Mouse (Mus musculus) hindbrain, embryonic 14.5 days (tissue): ENCODE measurements around the gene Serpinf1. TPM values are rescaled to one million over a fixed set of nuclear protein-coding genes. Genes with fewer than 3 reads are reported as not detected.
A peak's percentile ranks its signal among the peaks of the same experiment; 100 is the strongest.

Experiments
- ATAC-seq: fragments of 200-750 bp; cut with Nextera tagmentation; 2 replicates; pipeline ENCODE4 v1.8.0; 2017; ENCODE audit warnings: moderate number of reproducible peaks, mild to moderate bottlenecking, moderate TSS enrichment, moderate library complexity; ENCODE audit not compliant: low FRiP score
- DNase-seq: peaks from one replicate; pipeline ENCODE4 v3.0.0-alpha.2; 2015; ENCODE audit warnings: low spot score
- H3K27ac ChIP-seq: fragments of 300-500 bp; sonication (generic); 2 replicates; pipeline ENCODE4 v1.5.1; 2014; ENCODE audit warnings: mild to moderate bottlenecking, moderate library complexity
- H3K27me3 ChIP-seq: fragments of 300-500 bp; sonication (generic); 2 replicates; pipeline ENCODE4 v1.6.1; 2014; ENCODE audit warnings: mild to moderate bottlenecking, low read length, mixed read lengths; ENCODE audit not compliant: control insufficient read depth, insufficient read depth
- H3K36me3 ChIP-seq: fragments of 300-500 bp; sonication (generic); replicated peaks from 2 replicates; pipeline ENCODE4 v1.6.1; 2014; ENCODE audit not compliant: control insufficient read depth, insufficient read depth
- H3K4me1 ChIP-seq: fragments of 300-500 bp; sonication (generic); replicated peaks from 2 replicates; pipeline ENCODE4 v1.6.1; 2014; ENCODE audit warnings: antibody characterized with exemption, low read length, mixed read lengths; ENCODE audit not compliant: control insufficient read depth, insufficient read depth
- H3K4me2 ChIP-seq: fragments of 300-500 bp; sonication (generic); replicated peaks from 2 replicates; pipeline ENCODE4 v1.6.1; 2014; ENCODE audit warnings: mild to moderate bottlenecking, moderate library complexity
- H3K4me3 ChIP-seq: fragments of 300-500 bp; sonication (generic); replicated peaks from 2 replicates; pipeline ENCODE4 v1.5.1; 2014; ENCODE audit warnings: mild to moderate bottlenecking, low read length
- H3K9ac ChIP-seq: fragments of 300-500 bp; sonication (generic); 2 replicates; pipeline ENCODE4 v1.6.1; 2014
- H3K9me3 ChIP-seq: fragments of 300-500 bp; sonication (generic); 2 replicates; pipeline ENCODE4 v1.6.1; 2016; ENCODE audit warnings: low read length; ENCODE audit not compliant: control insufficient read depth
- WGBS: fragments of 180-500 bp; shearing (Covaris S2); extraction: QIAGEN DNeasy Blood & Tissue Kit; methylation state at CpG from one replicate; pipeline ENCODE4 v1.1.7; 2014; 5-methylcytosine and 5-hydroxymethylcytosine counted together
- polyA plus RNA-seq: library from polyadenylated mRNA; unstranded; fragments of >200 nt; fragmentation: Nextera tagmentation; extraction: Ambion mirVana; gene quantifications from 2 replicates; pipeline ENCODE4 v1.2.1, GENCODE M21; 2014

The Serpinf1 gene
- polyA plus RNA-seq, 1 experiment from 2014 or later: 66.1 TPM

DNA sequence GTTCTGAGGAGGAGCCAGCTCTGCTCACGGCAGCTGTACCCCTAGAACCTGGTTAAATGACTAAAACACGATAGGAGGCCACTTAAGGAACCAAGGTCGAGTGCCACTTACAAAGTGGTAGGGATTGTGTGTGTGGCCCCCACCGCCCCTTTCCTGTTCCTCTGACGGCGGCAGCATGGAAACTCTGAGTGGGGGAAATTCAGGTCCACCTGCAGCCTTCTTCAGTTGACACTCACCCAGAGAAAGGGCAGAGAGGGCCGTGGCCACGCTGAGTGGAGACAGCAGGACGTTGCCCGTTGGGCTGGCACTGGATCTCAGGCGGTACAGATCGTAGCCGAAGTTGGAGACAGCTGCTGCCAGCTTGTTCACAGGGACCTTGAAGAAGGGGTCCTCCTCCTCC lies 6.5 kb downstream of the Serpinf1 start:
- no peak overlapping the region for H3K4me3 ChIP-seq
- H3K36me3 ChIP-seq: no peaks in the 10 kb centered on the region
- no peaks in the 10 kb centered on the region for H3K4me1 ChIP-seq
- no peak overlapping the region for H3K9ac ChIP-seq
- H3K4me2 ChIP-seq: no peak overlapping the region
- no peaks in the 10 kb centered on the region for H3K27me3 ChIP-seq
- ATAC-seq (no peak), DNase-seq (no peak)
- H3K9me3 ChIP-seq: no peaks in the 10 kb centered on the region
- WGBS: 87% methylated on average over 13 of the region's 13 CpGs
- H3K27ac ChIP-seq: no peak overlapping the region

- DNase-seq (no peak), ATAC-seq (no peak)
- H3K9me3 ChIP-seq: no peaks in the 10 kb centered on the region
- H3K4me1 ChIP-seq: no peaks in the 10 kb centered on the region
- WGBS: 42% methylated on average over 7 of the region's 7 CpGs
- no peak overlapping the region for H3K4me2 ChIP-seq
- no peaks in the 10 kb centered on the region for H3K27me3 ChIP-seq
- no peak overlapping the region for H3K9ac ChIP-seq
- no peak overlapping the region for H3K4me3 ChIP-seq
- no peak overlapping the region for H3K27ac ChIP-seq
- no peaks in the 10 kb centered on the region for H3K36me3 ChIP-seq
These were observed 7.4 kb downstream of the Serpinf1 start for GRCm38 (mm10) chr11:75415096-75415495.

- WGBS: 91% methylated on average over 7 of the region's 7 CpGs
- no peak for DNase-seq
- Histone ChIP-seq H3K27ac (no peak overlapping the region), H3K9ac (no peak overlapping the region), H3K4me1 (no peaks in the 10 kb centered on the region), H3K36me3 (no peaks in the 10 kb centered on the region), H3K4me3 (no peak overlapping the region), H3K27me3 (no peaks in the 10 kb centered on the region), H3K4me2 (no peak overlapping the region), H3K9me3 (no peaks in the 10 kb centered on the region)
- no peak for ATAC-seq
These were observed 11.9 kb downstream of the Serpinf1 start for GRCm38 (mm10) chr11:75410591-75410990.

DNA sequence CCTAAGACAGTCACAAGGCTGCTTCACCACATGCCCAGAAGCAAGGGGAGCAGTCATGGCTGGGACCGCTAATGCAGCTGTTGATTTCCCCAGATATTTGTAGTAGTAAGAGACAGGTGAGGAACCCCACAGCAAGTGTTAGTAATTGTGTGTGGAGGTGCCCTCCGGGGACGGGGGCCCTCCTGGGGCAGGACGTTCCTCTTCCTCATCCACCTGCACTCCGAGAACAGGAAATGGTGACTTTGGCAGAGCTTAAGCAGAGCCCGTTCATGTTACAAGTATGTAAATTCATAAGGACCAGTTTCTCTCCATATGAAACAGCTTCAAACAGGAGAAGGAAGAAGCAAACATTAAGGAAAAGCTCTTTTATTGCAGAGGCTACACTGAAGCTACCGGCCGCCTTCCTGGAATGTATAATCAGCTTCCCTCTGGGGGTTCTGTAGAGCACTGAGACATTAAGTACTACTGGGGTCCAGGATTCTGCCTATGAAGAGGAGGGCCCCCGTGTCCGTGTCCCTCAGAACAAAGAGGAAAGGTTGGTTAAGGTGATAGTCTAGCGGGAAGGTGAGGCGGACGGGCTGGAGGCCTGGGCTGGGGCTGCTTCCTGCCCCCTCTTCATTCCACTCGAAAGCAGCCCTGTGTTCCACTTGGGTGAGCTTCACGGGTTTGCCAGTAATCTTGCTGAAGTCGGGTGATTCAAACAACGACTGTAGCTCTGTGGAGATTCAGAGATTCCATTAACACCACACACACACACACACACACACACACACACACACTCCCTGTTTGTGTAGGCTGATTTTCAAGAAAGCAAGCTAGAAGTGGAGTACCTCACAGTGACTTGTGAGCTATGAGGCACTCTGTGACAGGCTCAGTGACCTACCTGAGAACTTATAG lies 12.6 kb downstream of the Serpinf1 start:
- no peaks in the 10 kb centered on the region for H3K4me1 ChIP-seq
- H3K4me3 ChIP-seq: no peak overlapping the region
- H3K27me3 ChIP-seq: no peaks in the 10 kb centered on the region
- no peak overlapping the region for H3K27ac ChIP-seq
- no peak overlapping the region for H3K4me2 ChIP-seq
- no peak overlapping the region for H3K9ac ChIP-seq
- no peaks in the 10 kb centered on the region for H3K9me3 ChIP-seq
- 80% methylated on average over 17 of the region's 17 CpGs for WGBS
- ATAC-seq (no peak), DNase-seq (no peak)
- no peaks in the 10 kb centered on the region for H3K36me3 ChIP-seq

DNA sequence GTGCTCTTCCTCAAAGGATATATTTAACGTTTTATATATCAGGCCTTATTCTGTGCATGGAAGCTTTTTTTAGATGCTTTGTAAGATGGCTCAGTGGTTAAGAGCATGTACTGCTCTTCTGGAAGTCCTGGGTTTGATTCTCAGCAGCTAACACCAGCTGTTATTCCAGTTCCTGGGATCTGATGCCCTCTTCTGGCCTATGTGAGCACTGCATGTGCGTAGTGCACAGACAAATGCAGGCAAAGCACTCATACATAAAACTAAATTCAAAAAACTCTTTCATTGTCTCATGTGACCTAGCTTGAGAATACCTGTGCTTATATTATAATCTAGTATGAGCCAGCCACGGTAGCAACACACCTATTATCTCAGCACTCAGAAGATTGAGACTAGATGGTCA lies 15.6 kb downstream of the Serpinf1 start:
- Histone ChIP-seq H3K9ac (no peak overlapping the region), H3K9me3 (no peaks in the 10 kb centered on the region), H3K36me3 (no peaks in the 10 kb centered on the region), H3K4me2 (no peak overlapping the region), H3K27me3 (no peaks in the 10 kb centered on the region), H3K4me1 (no peaks in the 10 kb centered on the region), H3K27ac (no peak overlapping the region), H3K4me3 (no peak overlapping the region)
- no peak for DNase-seq
- ATAC-seq: no peak
- 35% methylated on average over 3 of the region's 3 CpGs for WGBS

DNA sequence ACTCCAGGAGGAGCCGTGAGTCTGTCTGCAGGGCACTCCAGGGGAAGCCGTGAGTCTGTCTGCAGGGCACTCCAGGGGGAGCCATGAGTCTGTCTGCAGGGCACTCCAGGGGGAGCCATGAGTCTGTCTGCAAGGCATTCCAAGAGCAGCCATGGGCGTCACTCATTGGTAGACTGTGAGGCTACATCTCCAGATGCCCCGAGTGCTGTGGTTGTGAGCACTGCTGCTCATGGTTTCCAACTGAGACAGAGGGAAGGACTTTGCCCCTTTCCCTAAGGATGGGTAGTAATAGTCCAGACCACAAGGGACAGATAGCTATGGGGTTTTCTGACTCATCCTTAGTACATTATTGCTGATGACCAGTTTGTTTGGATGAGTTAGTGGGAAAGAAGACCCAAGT lies 16.4 kb downstream of the Serpinf1 start:
- no peaks in the 10 kb centered on the region for H3K9me3 ChIP-seq
- no peaks in the 10 kb centered on the region for H3K27me3 ChIP-seq
- H3K9ac ChIP-seq: no peak overlapping the region
- ATAC-seq (no peak), DNase-seq (no peak)
- no peak overlapping the region for H3K4me2 ChIP-seq
- WGBS: 64% methylated on average over 4 of the region's 4 CpGs
- no peak overlapping the region for H3K4me3 ChIP-seq
- H3K4me1 ChIP-seq: no peaks in the 10 kb centered on the region
- H3K36me3 ChIP-seq: no peaks in the 10 kb centered on the region
- no peak overlapping the region for H3K27ac ChIP-seq

GRCm38 (mm10) chr11:75404801-75405200 lies 17.7 kb downstream of the Serpinf1 start:
- no peaks in the 10 kb centered on the region; the same call in 1 of the 2 replicates for H3K36me3 ChIP-seq
- ATAC-seq (no peak), DNase-seq (no peak)
- H3K9me3 ChIP-seq: no peaks in the 10 kb centered on the region
- WGBS: 94% methylated on average over 6 of the region's 6 CpGs
- H3K4me2 ChIP-seq: no peak overlapping the region
- no peak overlapping the region for H3K27ac ChIP-seq
- no peaks in the 10 kb centered on the region for H3K27me3 ChIP-seq
- no peaks in the 10 kb centered on the region for H3K4me1 ChIP-seq
- no peak overlapping the region for H3K9ac ChIP-seq
- no peak overlapping the region for H3K4me3 ChIP-seq

GRCm38 (mm10) chr11:75403301-75404052 lies 19.0 kb downstream of the Serpinf1 start:
- Histone ChIP-seq H3K4me3 (no peak overlapping the region), H3K9ac (no peak overlapping the region), H3K4me1 (no peaks in the 10 kb centered on the region), H3K36me3 (no peaks in the 10 kb centered on the region; the same call in 1 of the 2 replicates), H3K4me2 (no peak overlapping the region), H3K27me3 (no peaks in the 10 kb centered on the region), H3K9me3 (no peaks in the 10 kb centered on the region), H3K27ac (no peak overlapping the region)
- 81% methylated on average over 6 of the region's 6 CpGs for WGBS
- ATAC-seq (no peak), DNase-seq (no peak)

DNA sequence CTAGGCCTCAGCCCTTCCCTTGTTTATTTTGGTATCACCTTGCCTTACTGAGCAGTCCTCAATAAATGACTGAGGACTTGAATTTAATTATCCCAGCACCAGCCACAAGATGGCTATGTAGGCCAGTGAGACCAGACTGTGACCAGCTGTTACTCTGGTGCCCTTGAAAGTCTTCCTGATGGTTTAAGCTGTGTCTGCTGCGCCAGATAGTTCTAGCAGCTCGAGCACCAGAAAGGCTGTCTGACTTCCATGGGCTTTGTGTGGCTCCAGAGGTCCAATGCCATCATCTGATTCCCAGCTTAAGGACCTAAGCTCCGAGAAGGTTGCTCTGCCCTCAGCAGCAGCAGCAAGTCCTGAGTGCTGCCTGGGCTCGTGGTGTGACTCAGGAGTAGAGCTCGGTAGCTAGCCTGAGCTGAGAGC lies 20.2 kb downstream of the Serpinf1 start:
- no peaks in the 10 kb centered on the region for H3K9me3 ChIP-seq
- H3K9ac ChIP-seq: no peak overlapping the region
- no peaks in the 10 kb centered on the region for H3K27me3 ChIP-seq
- H3K4me3 ChIP-seq: no peak overlapping the region
- ATAC-seq (no peak), DNase-seq (peak; percentile 67)
- no peak overlapping the region for H3K27ac ChIP-seq
- H3K36me3 ChIP-seq: no peaks in the 10 kb centered on the region; the same call in 1 of the 2 replicates
- H3K4me2 ChIP-seq: no peak overlapping the region
- 61% methylated on average over 5 of the region's 5 CpGs for WGBS
- H3K4me1 ChIP-seq: no peaks in the 10 kb centered on the region
